Mouse (Mus musculus): ENCODE results near the gene Syt2.
A peak's percentile ranks its signal among the peaks of the same experiment; 100 is the strongest.

The Syt2 gene

DNA sequence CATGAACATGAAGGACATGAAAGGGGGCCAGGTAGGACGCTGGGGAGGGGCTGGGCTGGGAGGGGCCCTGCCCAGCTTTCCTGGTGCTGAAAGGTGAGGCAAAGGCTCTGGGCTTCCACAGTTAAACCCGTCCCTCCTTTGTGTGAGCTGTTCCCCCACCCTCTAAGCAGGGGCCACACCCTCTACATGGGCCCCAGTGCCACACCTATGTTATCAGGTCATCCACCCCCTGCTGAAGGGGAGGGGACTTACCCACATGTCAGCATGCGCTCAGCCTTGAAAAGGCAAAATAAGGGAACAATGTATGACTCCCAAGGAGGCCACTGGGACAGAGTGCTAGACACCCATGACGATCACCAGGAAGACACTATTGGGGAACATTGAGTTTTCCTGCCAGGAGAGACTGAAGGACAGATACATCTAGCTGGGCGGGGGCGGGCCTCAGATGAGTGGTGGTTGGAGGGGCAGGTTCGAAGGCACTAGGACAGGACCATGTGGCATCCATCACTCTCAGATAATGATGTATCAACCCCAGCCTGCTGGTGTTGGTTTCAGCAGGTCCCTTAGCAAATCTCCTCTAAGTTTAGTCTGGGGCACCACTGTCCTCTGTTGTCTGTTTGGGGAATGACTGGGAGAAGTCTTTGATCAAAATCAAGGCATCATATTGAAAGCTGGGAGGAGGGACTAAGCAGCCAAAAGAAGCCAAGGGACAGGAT lies 95.6 kb downstream of the Syt2 start:
- DNase-seq (ENCODE audit: low spot score): no peak

DNA sequence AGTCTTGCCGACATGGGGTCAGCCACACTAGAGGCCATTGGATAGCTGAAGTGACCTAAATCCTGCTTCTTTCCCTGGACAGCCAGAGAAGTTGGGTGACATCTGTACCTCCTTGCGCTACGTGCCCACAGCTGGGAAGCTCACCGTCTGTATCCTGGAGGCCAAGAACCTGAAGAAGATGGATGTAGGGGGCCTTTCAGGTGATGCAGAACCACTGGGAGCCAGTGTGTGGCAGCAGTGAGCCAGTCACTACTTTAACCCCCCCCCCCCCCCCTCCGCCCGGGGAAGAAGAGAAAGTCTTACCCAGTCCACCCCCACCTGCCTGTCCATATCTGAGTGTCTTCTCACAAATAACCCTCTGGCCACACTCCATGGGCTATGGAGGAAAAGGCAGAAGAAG lies 99.2 kb downstream of the Syt2 start:
- no peak for DNase-seq (ENCODE audit: low spot score)

DNA sequence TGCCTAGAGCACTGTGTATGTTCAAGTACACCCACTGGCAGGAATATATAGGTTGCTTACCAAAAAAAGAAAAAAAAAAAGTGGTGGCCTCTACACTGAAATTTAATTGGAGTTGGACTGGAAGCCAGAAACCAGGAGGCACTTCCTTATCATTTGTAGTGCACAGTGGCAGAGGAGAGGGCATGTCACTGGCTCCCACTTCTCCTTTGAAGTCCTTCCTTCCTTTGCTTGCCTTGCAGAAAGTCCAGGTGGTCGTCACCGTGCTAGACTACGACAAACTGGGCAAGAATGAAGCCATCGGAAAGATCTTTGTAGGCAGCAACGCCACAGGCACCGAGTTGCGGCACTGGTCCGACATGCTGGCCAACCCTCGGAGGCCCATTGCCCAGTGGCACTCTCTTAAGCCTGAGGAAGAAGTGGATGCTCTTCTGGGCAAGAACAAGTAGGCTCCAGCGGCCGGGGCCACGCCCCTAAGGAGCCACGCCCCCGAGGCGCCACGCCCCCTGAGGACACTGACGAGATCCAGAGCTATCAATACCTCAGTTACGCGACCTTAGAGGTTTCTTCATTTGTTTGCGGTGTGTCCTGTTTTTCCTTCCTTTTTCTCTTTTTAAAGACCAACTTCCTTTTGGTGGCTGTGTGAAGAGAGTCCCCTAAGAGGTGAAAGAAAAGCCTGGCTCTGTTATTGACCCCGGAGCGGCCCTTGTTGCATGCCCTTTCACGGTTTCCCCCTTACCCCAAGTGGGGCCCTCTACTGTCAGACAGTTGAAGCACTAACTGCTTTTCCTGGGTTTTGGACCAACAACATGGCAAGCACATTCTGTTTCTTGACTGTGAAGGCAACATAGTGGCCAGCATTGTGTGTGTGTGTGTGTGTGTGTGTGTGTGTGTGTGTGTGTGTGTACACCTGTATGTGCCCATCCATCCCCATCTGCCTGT lies 101.0 kb downstream of the Syt2 start:
- DNase-seq (ENCODE audit: low spot score): peak; percentile 53

DNA sequence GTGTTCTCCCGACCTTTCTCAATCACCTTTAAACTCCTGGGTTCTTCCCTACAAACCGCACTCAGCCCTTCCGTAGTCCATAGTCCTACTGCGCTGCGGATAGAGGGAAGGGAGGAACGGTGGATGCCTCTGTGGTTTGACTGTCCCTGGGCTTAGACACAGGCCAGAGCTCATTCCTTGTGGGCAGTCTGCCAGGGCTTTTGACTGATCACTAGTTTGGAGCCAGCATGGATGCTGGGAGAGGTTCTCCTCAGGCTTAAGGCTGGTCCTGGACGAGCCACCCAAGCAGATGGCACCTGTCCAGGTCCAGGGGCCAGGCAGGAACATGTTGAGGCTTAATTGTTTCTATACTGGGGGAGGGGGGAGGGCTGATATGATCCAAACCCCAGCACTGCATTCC lies 103.4 kb downstream of the Syt2 start:
- no peak for DNase-seq (ENCODE audit: low spot score)

DNA sequence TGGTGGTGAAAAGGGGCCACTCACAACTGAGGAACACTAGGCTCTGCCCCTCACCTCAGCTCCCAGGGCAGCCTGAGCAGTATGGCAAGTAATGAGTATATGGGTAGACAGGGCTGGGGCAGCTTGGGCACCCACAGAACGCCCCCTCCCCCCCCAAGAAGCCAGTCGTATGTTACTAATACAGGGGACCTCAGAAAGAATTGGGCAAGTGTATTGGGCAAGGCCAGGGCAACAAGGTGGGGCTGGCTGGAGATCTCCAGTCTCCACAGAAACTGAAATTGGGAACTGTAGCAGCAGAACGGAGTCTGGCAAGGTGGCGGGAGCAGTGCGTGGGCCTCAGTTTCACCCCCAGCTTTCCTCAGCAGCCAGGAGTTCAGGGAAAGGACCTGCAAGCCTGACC lies 106.0 kb downstream of the Syt2 start:
- no peak for DNase-seq (ENCODE audit: low spot score)

DNA sequence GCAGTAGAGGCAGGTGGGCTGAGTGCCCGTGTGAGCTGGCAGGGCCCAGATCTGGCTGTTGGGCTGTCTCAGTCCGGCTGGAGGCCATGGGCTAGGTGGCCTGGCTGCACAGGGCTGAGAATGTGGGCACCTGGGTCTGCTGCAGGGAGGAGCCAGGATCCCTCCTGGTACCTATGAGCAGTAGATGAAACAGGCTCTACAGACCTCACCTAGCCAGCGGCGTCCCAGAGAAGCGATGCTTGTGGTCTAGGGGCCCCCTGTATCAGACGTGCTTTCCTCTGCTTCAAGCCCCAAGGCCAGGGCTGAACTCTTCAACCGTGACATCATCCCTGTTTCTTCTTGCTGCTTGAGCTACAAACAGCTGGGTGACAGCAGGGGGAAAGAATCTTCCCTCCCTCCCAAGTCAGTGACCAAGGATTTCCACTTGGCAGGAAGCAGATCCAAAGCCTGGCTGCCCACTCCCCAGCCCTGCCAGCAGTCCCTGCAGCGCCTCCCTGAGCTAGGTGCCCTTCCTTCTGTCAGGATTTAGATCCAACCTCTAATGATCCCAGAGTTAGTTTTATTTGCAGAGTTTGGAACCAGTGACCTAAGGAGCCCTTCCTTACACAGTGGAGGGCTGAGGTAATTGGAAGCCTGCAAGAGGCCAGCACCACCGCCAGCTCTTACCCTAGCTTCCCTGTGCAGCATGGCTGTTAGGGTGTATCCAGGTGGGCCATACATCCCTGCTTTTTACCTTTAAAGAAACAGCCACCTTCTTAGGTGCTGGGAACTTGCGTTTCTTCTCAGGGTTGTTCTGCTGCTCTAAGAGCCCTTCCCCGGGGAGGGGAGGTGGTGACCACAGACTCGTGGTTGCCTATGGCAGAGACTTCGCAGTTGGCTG lies 107.5 kb downstream of the Syt2 start:
- peak; percentile 42 for DNase-seq (ENCODE audit: low spot score)

DNA sequence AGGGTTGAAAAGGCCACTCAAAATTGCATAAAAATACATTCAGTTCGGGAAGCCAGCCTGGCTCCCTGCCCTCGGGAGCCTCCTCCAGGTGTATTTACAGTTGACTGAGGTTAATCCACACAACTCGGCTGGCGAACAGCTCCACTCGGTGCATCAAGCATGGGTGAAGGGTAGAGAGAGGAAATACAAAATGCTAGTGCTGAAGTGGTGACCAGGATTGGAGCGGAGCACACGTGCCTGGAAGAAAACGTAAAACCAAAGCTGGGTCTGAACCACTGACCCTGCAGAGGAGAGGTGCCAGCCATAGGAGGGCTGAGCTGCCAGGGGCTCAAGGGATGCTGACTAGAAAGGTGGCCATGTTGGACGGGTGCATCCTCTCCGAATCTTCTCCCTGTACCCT lies 108.3 kb downstream of the Syt2 start:
- no peak for DNase-seq (ENCODE audit: low spot score)

DNA sequence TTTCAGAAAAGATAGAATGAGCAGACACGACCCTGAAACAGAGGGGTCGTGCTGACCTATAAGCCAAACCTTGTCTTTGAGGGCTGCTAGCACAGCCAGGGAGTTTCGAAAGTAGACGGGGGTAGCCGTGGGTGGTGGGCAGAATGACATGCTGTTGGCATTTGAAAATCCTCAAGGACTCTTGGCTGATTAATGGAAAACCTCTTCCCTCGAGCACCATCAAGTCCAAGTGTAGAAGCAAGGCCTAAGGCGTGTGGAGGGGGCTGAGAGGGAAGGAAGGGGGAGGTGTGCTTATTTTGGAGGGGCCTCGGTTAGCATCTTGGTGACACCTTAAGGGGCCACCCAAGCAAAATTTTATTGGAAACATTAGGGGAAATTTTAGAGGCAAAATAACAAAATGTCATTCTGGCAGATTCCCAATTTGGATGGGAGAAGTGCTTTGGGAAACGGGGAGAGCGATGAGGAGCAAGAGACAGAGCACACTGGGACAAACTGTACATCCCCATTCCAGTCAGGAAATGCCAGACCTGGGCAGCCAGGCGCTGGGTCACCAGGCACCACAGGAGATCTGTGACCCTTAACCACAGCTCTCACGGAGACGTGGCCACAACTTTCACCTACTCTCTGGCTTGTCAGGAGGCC lies 109.2 kb downstream of the Syt2 start:
- no peak for DNase-seq (ENCODE audit: low spot score)

DNA sequence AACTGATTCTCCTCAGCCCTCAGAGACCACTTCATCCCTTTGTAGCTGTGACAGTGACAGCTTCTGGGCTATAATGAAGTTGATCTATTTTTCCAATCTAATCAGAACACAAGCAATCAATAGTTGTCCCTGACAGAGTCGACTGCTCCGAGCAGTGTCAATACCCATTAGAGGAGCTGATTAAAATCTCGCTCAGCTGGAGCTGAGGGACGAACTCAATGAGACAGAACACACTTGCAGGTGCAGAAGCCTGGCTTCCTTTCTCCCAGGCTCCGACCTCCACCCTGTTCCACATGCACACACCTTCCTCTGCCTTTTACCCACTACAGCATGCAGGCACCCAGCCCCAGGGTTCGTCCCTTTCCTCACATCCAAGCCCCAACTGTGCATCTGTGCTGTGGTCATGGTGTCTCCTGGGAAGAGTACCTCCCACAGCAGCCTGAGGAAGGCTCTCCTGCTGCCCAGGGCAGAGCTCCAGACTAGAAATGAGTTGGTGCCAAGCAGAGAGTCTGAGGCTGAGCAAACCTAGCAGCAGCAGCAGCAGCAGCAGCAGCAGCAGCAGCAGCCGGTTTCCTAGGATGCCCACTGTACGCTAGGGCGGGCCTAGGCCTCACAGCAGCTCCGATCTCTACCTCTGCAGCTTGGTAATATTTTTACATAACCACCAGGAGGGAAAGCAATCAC lies 109.9 kb downstream of the Syt2 start:
- DNase-seq (ENCODE audit: low spot score): no peak

DNA sequence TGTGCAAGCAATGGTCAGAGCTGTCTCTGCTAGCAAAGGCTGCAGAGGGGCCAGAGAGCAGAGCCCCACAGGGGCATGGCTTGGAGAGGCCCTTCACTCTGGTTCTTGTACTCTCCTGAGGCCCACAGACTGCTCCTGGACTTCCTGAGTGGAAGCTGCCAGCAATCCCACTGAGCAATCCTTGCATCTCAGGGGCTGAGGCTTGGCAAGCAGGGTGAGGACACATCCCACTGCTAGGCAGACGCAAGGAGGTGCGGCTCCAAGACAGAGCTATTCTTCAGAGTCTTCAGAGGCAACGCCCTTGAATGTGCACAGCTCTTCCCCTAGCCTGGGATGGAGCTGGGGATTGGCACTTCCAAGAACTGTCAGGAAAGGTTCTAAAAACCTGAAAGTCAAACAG lies 110.8 kb downstream of the Syt2 start:
- no peak for DNase-seq (ENCODE audit: low spot score)

DNA sequence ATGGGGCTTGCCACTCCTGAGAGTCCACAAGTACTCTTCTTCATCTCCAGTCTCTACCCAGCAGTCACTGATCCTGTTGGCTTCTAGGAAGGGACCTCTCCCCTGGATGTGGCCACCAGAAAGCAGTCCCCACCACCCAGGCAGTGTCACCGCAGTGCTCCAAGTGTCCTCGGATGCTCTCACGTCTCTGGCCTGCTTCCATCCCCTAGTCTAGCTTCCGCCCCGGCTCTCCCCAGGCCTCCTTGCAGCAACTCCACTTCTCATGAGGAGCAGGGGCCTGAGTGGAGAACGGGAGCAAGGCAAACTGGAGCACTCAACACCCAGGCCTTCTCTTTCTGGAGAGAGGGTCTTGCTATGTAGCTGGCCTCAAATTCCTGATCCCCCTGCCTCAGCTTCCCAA lies 112.7 kb downstream of the Syt2 start:
- DNase-seq (ENCODE audit: low spot score): no peak

DNA sequence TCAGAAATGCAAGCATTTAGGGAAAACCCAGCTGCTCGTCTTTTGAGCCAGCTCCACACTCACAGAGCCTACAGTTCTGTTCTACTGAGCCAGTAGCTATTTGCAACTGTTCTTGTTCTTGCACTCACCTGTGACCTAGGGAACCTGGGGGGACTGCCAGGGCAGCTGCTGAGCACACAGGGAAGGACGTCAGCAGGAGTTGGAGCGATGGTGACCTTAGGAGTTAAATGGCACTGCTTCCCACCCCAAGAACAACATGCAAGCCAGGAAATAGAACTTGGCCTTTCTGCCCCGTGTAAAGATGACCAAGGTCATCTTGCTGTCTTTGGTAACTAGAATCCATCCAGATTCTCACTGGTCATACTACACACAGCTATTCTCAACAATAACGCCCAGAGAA lies 114.2 kb downstream of the Syt2 start:
- no peak for DNase-seq (ENCODE audit: low spot score)

DNA sequence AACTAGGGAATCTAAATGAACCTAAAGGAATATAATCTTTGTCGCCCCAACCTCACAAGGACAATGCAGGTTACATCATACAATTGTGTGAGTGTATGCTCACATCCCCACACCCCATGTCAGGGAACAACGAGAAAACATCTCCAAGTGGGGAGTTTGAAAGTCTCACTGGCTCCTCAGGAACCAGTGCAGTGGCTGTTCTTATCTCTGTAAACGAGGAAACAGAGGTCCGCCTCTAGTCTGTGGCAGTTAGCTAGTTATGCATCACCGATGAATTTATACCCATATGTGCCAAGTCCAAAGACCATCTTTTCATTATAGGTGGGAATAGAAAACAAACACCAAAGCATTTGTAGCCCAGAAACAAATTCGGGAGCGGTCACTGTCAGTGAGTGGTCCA lies 115.1 kb downstream of the Syt2 start:
- no peak for DNase-seq (ENCODE audit: low spot score)

DNA sequence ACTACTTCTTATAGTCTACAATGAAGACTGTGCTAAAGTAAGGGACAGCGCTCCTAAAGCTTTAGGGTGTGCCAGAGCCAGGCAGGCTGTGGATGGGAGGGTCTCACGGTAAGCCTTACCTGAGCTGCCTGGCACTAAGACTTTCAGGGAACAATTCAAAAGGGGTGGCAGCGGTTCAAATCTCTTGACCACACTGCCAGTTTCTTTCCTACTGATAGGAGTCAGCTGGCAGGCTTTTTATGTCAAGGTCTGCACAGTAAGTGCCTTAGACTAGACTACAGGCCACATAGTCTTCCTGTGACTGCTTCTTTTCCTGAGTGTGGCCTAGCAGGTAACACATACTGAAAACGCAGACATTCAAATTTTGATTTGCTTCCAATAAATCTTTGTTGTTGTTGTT lies 116.8 kb downstream of the Syt2 start:
- no peak for DNase-seq (ENCODE audit: low spot score)

DNA sequence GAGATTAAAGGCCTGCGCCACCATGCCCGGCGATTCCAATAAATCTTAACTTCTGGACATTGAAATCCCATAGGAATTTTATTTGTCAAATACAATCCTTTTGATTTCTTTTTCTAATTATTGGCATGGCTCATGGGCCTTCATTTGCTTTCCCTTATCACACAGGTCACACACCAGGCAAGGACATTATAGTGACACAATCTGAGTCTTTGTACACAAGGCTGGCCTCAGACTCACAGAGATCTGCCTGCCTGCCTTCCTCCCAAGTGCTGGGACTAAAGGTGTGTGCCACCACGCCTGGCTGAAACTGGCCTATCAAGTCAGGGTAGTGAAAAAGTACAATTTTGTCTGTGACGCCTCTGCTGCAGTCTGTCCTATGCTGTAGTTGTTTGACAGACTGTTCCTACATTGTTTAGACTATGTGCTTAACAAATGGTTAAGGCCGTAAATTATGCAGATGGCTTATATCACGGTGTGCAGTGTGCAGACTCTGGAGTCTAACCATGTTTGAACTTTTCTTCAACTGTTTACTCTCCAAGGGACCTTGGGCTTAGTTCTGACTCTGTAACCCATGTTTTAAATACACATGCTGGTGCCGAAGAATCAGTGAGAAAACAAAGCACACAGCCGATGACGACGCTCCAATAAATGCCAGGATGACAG lies 117.4 kb downstream of the Syt2 start:
- DNase-seq (ENCODE audit: low spot score): no peak

DNA sequence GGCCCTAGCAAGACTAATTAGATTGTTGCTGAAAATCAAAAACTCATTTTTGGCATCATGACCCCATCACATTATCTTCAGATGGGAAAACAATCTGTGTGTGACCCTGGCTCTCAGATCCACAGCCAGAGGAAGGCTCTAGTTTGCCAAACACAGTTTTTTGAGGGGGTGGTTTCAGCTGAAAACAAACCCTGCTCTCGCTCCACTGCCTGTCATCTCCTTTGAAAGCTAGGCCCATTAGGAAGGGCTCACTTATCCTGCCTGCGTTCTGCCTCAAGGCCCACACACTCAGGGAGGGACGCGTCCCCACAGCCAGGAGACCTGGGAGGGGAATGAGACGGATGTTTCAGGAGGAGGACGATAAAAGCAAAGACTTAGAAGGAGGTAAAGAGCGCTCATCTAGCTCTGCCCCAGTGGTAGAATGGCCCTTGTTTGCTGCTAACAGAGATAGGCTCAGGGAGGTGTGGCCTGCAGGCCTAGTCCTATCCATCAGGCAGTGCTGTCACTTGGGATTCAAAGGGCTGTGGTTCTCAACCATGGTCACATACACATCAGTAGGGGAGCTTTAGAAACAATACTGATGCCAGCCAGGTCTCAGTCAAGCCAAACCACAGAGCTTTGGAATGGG lies 118.5 kb downstream of the Syt2 start:
- no peak for DNase-seq (ENCODE audit: low spot score)

DNA sequence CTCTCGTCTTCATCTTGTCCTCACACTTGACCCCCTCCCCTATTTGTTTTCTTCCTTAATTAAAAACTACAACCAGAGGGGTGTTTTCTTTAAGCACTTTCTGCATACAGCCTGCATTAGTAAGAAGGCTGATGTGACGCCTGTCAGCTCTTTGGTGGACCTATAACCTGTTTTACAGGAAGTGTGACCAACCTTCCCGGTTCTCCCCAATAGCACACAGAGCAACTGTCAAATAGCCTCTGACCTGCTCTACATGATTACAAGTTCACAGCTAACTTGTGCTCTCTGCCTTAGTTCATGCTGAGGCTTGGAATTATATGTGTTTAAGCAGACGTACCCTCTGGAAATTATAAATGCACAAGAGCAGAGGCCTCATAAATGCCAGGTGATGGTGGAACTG lies 120.0 kb downstream of the Syt2 start:
- DNase-seq (ENCODE audit: low spot score): no peak

DNA sequence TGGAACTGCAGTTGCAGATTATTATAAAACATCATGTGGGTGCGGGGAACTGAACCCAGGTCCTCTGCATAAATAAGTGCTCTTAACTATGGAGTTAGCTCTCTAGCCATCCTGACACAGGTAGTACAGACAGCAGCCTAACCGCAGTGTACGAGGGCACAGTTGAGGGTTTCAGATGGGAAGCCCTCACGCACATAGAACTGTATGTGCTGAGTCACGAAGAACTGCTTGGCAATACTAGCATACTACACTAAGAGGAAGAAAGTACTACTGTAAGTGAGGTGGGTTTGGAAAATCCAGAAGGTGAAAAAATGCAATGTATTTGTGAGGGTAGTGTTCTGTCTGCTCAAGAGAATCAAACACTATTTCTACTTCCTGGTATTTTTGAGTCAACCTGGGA lies 123.8 kb downstream of the Syt2 start:
- DNase-seq (ENCODE audit: low spot score): no peak

DNA sequence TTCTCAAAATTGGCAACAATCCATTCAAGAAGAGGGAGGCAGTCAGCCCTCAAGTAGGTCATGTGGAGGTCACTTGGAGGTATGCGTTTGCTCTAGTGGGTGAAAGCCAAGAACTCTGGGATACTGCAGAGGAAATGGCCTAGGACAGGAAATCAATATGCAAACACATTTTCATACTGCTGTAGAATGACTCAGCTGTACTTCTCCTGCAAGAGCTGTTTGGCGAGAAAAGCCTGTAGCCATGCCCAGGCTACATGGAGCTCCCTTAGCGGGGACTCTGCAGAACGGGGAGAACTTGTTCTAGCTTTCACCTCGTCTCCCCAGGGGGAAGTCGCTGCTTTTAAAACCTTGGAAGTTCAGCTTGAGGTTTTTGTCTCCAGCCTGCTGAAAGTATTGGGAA lies 124.9 kb downstream of the Syt2 start:
- peak; percentile 85 for DNase-seq (ENCODE audit: low spot score)

DNA sequence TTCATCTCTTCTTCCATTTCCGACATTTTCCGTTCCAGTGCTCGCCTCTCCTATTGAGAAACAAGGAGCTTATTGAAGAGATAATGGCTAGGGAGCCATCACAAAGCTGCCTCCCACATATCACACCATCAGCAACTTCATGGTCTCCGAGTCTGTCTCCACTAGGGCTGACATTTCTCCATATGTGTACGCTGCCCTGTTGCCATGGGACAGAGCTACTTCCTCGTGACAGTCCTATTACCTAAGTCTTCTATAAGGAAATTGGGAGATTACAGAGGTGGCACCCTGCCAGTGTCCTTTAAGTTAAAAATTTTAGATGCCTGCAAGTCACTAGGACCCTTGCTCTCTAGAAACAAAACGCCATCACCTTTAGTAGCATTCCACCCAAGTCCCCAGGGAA lies 125.5 kb downstream of the Syt2 start:
- no peak for DNase-seq (ENCODE audit: low spot score)
